Mouse (Mus musculus): Measurements from ENCODE around the gene Zmiz1.
A peak's percentile ranks its signal among the peaks of the same experiment; 100 is the strongest.

Gene Zmiz1

DNA sequence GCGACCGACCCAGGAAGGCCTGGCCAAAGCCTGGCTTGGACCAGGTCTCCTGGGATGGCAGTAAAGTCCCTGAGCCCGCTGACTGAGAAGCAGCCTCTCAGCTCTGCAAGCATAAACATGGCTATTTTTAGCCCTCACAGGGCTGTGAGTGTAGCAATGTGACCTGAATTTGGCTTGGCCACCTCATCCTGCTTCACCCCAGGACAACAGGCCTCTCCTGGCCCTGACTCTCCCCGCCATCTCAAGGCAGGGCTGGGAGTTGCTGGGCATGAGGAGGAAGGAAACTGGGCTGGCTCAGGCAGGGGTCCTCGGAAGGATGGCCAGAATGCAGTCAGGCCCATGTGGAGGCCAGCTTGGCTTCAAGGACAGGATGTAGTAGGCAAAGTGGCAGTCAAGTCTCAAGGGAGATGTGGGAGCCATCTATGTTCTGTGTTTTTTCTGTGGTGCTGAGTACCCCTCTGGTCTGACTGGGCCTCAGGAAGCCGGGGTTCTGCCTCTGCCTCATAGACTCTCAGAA, 29.2 kb downstream of the Zmiz1 start:
- ATAC-seq (ENCODE audit: insufficient number of reproducible peaks, low FRiP score, low TSS enrichment): peak; percentile 84

DNA sequence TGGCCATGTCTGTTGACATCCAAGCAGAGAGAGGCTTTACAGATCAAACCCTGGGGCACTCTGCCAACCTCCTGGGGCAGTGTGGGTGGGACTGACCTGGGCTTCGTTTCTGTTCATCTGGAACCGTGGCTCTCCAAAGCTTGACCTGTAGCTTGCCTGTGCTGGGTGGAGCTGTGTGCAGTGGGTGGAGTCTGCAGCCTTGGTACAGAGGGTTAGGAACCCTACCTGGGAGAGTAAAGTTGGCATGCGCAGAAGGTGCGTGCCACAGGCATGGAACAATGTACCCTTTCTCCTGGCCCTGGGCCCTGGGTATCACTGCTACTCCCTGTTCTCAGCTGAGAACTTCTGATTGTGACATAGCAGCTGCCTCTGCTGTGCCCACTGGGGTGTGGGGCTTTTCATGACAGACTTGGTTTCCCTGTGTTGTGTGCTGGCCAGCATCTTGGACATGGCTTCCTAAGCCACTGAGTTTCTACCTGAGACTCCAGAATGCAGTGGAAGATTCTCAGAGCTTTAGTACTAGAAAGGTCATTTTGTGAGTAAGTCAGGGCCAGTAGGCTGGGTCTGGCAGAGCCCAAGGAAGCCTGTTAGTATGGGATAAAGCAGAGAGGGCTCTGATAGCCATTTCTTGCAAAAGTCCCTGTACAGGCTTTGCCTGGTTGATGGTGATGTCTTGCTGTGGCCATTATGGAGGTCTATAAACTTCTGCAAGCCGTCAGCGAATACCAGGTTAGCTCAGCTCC, 30.5 kb downstream of the Zmiz1 start:
- no peak for ATAC-seq (ENCODE audit: insufficient number of reproducible peaks, low FRiP score, low TSS enrichment)

DNA sequence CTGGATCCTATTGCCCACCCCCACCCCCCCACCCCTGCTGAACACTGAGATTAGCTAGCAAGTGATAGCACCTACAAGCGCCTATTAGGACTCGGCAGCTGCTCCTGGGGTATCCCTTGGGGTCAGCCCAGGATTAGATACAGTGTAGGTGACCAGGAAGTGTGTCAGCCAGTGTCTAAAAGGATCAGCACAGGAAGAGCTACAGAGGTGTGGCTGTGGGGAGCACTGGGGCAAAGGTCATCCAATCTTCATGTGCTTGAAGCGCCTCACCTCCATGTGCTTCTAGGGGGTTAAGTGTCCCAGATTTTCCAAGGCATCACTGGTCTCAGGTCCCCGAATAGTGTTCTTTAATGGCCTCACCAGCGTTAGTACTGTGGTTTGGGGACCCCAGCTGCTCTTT, 33.0 kb downstream of the Zmiz1 start:
- no peak for ATAC-seq (ENCODE audit: insufficient number of reproducible peaks, low FRiP score, low TSS enrichment)

DNA sequence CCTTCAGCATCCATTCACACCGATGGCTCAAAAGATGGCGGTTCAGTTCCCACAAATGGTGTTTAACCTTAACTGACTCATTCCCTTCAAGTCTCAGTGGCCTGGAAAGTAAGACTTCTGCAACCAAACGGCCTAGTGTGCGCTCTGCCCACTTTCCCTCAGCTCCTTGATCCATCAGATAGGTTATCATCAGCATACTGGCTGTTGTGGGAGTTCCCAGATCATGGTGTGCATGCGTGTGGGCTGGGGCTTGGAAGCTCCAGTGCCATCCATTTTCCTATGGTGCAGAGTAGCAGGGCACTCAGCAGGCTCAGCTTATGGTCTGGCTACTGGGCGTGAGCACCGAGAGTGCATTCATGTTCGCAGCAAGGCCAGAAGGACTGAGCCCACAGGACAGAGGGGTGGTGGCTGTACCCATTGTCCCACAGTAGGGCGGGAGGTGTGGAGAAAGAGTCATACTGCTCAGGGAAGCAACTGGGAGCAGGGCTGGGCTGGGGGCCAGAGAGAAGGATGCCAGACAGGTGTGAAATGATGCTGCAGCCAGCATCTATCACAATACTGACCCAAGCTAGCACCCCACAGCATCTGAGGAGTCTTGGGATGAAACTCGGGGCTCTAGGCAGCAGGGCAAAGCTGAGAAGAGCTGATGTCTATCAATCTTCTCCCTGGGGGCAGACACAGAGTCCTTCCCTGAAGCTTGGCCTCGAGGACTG, 33.7 kb downstream of the Zmiz1 start:
- ATAC-seq (ENCODE audit: insufficient number of reproducible peaks, low FRiP score, low TSS enrichment): no peak

DNA sequence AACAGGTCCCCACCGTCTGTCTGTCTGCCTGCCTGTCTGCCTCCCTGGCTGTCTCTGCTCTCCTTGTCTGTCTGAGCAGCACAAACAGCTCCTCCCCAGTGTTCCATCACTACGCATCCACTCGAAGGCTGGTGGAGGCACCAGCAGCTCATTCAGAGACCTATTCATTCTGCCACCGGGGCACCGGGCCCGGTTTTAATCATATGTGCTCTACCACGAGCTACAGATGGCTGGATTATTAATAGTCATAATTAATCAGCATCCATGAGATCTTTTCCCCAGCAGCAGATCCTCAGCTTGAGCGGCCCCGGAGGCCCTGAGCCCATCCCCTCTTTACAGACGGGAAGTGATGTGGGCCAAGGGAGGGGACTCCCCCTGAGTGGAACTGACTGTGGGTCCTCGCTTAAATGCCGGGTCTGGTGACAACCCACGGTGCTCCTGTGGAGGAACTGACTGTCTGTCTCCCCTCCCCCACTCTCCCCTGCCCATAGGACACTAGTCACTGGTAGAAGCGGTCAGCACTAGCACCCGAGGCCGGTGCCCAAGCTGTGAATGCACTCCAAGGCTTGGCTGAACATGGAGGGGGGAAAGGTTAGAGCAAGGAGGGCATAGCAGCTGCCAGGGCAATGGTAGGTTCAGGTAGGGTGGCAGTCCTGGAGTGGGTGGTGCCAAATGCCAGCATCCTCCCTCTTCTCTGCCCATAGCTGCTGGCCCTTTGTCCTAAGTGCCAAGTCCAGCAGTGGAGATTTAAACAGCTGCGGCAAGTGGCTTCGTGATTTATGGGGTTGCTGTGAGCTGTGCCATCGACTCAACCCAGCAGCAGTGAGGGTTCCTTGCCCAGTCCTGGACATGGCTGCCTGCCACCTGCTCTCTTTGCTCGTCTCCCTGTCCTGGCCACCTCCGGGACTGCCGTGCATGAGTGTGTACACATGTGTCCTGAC, 34.6 kb downstream of the Zmiz1 start:
- ATAC-seq (ENCODE audit: insufficient number of reproducible peaks, low FRiP score, low TSS enrichment): peak; percentile 10; the same call in 1 of the 2 replicates

DNA sequence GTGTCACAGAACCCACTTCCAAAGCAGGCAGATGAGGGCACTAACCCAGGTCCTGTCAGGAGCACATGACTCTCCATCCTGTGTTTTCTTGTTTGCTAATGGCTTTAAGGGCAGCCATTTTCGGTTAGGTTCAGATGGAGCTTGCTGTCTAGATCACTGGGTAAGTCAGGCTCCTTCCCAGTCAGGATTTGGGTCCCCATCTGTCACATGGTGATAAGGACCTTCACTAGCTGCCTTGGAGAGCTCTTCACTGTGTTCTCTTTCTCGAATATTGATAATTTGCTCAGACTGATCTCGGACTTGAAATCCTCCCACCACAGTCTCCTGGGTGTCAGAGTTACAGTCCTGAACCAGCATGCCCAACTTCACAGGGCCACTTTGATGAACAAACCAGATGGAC, 35.8 kb downstream of the Zmiz1 start:
- no peak for ATAC-seq (ENCODE audit: insufficient number of reproducible peaks, low FRiP score, low TSS enrichment)

DNA sequence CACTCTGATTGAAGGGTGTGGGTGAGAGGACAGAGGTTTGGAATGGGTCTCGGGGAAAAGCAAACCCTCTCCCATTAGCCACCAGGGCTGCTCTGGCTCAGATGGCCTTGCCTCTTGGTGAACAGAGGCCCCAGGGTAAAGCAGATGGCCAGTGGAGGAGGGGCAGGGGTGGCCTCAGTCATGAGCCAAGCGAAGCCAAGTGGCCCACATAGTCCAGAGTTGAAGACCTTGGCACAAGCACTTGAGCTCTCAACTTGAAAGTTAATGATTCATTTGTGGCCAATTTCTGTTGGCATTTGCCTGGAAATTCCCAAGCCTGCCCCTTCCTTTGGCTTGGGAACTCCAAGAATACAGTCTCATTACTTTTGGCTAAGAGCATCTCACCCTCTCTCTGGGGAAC, 37.1 kb downstream of the Zmiz1 start:
- peak; percentile 38 for ATAC-seq (ENCODE audit: insufficient number of reproducible peaks, low FRiP score, low TSS enrichment)

DNA sequence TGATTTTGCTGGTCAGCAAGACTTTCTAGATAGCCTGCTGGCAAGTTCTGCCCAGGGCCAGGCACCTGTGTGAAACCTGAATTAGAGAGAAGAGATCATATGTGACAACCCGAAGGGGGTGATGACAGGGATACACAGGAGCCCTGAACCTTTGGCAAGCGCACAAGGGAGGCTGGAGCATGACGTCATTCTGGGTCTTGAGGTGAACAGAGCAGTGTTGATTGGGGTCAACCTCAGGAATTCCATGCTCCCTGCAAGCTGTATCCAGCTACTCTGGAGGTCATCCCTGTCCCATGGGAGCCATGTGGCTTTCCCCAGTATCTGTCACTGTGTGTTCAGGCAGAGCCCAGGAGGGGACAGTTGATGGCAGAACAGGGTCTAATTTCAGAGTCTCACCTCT, 38.0 kb downstream of the Zmiz1 start:
- no peak for ATAC-seq (ENCODE audit: insufficient number of reproducible peaks, low FRiP score, low TSS enrichment)

DNA sequence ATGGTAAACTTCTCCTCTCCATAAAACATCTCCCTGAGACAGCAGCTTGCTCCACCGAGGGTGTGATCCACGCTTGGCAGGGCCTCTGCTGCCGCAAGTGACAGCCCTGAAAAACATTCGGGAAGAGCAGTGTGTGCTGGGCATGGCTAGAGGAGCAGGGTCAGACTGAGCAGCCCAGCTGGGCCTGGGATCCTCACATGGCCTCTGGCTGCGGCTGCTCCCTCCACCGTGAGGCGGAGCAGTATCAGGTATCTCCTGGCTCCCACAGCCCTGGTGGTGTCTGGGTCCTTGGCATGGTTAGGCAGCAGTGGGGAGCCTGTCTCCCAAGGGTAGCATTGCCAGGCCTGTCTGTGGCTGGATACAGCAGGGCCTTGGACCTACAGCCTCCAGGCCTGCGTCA, 38.6 kb downstream of the Zmiz1 start:
- ATAC-seq (ENCODE audit: insufficient number of reproducible peaks, low FRiP score, low TSS enrichment): 0 out of 2 replicates have a peak, but pooled peaks have one; percentile 9

DNA sequence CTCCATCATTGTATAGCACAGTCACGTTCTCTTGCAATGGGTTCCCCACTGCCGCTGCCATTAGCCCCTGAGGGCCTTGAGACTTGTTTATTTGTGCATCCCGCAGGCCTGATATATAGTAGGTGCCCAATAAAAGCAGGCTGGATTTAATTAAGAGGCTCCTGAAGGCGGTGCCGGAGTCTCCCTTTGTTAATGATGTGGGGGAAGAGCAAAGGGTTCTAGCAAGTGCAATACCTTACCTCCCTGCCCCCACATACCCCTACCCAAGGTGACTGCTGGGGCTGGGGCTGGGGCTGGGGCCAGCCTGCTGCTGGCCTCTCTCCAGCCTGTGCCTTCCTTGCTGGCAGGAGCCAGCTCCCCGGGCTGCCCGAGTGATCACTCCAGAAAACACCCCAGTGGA, 39.4 kb downstream of the Zmiz1 start:
- no peak for ATAC-seq (ENCODE audit: insufficient number of reproducible peaks, low FRiP score, low TSS enrichment)

DNA sequence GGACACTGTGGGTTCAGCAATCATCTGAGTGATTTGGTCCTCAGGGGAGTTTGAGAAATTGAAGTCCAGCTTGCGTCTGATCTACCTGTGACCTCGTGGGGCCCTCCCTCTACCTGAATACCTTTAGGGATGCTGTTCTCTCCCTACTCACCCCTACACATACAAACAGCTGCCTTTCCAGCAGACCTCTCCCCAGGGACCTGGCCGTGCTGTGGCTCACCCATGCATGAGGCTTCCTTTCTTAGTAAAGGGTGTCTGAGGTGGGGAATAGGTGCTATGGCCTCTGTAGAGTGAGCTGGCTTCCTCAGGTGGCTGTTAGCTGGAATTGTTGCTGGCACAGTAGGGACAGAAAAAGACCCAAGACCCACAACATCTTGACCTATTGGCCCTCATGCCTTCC, 40.5 kb downstream of the Zmiz1 start:
- no peak for ATAC-seq (ENCODE audit: insufficient number of reproducible peaks, low FRiP score, low TSS enrichment)

DNA sequence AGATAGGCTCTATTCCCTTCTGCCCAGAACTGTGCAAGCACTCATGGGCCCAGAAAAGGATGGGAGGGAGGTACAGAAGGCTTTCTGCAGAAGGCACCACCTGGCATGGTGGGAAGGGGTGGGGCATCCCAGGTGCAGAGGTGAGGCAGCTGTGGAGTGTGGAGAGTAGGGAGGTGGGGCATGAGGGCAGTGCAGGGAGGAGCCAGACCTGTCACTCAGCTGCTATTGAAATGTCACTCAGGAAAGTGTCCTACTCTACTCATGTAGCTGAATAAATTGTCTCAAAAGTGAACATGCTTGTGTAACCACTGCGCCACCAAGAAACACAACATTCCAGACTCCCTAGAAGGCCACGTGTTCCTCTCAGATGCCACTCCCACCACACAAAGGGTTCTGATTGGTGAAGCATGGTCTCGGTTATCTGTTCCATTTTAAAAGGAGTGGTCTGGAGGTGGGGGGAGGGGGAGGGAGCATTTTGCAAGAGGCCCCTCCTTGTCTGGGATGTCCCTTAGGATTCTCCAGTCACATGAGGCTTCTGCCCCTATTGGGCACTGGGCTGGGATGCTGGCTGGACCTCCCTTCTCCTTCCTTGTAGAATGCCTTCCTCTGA, 41.6 kb downstream of the Zmiz1 start:
- no peak for ATAC-seq (ENCODE audit: insufficient number of reproducible peaks, low FRiP score, low TSS enrichment)

DNA sequence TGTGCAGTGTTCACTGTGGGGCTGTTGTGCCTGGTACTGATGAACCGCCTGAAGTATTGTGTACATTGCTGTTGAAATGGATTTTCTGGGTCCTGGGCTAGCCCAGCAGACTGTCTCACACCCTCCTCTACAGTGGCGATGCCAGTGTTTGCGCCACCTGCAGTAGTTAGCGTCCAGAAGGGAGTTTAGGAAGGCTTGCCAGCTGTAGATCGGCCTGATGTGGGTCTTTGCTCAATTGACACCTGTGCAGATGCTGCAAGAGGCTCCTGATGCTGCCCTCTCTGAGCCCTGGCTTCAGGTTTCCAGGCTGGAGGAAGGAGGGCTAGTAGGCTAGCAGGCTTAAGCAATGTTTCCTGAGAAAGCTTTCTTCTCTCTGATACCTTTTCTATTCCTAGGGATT, 42.5 kb downstream of the Zmiz1 start:
- no peak for ATAC-seq (ENCODE audit: insufficient number of reproducible peaks, low FRiP score, low TSS enrichment)

DNA sequence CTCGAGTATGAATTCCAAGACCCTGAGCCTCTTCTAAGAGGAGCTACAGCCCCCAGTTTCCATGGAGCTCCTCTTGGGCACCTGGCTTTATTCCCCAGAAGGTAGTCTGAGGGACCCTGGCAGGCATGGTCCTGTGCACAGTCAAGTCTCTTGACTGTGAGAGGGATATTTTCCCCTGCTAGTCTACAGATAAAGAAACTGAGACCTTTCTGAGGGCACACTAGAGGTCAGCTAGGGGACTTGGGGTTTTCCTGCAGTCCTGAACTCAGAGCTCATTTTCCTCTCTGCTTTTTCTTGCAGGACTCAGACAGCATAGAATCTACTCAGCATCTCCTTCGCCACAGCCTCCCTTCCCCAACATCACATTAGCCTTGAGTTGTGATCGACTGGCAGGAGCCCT, 43.4 kb downstream of the Zmiz1 start:
- no peak for ATAC-seq (ENCODE audit: insufficient number of reproducible peaks, low FRiP score, low TSS enrichment)

DNA sequence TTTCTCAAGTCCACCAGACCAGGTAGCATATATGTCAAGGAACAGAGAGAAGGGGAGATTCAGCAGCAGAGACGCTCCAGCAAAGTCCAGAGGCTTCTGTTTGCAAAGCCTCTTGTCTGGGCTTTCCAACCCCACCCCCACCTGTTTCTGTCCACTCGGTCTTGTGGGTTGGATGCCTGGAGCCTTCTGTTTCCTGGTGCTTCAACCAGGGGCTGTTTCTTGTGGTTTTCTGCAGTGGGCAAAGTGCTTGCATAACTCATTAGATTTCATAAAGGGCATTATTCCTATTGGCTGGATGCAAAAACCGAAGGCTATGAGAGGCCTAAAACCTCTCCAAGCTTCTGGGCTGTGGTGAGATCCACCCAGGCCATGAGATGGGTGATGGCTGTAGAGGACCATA, 45.3 kb downstream of the Zmiz1 start:
- no peak for ATAC-seq (ENCODE audit: insufficient number of reproducible peaks, low FRiP score, low TSS enrichment)

DNA sequence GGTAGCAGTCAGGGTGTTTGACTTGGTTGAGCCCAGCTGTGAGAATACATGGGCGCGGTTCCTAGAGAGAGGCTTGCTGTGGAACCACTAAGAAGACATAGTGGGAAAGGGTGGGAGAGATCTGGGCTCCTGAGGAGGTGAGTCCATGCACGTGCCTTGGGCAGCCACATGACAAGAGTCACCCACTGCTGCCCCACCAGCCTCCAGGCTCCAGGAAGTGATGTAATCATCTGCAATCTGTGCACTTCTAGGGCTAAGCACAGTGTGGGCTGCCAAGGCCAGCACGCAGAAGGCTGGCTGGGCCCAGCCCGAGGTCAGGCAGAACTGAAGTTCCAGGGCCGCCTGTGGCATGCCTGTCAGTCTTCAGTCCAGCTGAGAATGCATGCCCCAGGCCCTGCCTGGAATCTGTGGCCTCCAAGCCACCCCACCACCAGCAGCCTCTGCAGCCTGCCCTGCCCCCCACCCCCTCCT, 46.3 kb downstream of the Zmiz1 start:
- ATAC-seq (ENCODE audit: insufficient number of reproducible peaks, low FRiP score, low TSS enrichment): peak; percentile 26; the same call in 1 of the 2 replicates

DNA sequence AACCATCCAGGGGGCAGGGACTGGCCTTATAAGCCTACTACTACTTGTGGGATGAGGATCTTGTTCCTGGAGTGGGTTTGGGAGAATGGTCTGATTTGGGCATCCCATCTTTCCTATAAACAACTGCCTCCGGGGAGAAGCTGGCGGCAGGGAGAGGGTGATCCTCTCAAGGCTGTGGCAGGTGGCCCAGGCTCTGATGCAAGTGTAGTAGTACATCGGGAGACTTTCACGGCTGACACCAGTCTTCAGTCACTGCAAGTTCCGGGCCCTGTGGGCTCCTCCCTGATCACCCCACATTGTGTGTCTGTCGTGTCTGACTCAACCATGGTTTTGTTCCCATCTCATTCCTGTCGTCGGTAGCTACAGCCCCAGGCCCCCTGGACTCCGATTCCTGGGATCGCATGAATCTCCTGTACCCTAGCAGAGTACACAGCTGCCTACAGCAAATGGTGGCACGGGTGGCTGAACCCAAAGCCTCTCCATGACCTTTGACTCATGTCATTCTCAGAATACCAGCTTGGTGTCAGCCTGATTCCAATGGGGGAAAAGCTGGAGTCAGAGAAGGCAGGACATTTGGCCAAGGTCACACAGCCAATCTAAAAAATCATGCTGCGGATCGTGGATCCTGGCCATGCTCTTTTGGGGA, 49.2 kb downstream of the Zmiz1 start:
- ATAC-seq (ENCODE audit: insufficient number of reproducible peaks, low FRiP score, low TSS enrichment): no peak

DNA sequence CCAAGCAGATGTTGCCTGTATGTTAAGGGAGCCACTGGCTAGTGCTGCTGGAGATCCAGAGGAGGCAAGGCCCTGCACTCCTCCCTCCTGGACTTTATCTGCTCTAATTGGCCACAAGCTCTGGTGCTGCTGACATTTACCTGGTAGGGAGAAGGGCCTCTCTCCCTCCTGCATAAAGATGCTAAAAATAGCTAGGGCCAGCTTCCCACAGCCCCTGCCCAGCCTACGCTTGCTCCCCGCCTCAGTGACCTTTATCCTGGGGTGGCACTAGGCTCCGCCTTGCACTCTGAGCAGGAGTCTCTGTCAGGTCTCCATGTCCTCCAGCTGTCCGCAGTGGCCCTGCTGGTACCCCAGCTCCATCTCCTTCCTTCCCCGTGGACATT, 49.8 kb downstream of the Zmiz1 start:
- ATAC-seq (ENCODE audit: insufficient number of reproducible peaks, low FRiP score, low TSS enrichment): no peak

DNA sequence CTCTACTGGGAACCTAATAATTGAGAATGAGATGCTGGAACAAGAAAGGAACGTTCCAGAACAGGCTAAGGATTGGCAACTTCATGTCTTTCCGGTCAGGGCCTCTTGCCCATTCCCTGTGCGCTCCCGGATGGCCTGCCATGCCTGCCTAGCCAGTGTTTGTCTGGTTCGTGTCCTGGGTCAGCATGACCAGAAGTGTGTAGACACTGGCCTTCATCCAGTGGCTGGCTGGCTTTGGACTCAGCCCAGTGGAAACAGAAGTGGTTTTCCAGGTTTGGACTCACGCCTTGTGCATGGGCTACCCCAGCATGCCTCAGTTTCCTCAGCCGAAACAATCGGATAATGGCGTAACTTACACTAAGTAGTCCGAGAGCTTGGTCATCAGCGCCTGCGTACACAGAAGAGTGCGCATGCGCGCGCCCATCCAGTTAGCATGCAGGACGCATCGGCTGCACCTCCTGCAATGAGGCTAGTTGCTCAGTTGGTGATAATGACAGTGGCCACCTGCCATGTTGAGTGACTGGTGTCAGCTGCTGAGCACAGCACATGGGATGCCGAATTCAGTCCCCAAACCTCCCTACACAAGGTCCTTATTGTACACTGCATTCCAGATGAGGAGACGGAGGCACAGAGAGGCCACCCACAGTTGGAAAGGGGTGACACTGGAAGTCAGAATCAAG, 50.6 kb downstream of the Zmiz1 start:
- no peak for ATAC-seq (ENCODE audit: insufficient number of reproducible peaks, low FRiP score, low TSS enrichment)

Data from cerebellum, adult (tissue).